Mouse (Mus musculus): Measurements from ENCODE around the gene Bmp2k. TPM values are rescaled to one million over a fixed set of nuclear protein-coding genes. Genes with fewer than 3 reads are reported as not detected.

The Bmp2k gene
- polyA plus RNA-seq, 1 experiment from 2014 or later: 11.8 TPM

DNA sequence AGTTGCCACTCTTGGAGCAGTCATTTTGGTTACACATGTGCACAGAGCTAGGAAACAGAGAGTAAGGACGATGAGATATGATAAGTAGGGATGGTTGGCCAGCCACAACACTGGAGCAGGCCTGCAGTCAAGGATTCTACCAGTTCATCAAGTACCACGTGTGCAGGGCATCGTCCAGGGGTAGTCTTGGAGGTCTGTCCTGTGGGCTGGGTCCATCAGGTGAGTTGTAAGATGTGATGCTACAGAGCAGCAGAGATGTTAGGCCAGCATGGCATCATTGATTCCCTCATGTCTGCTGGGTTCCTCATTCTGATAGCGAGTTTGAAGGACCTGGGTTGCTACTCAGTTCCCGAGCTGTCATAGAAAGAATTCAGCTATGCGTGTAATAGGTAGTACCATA, 87.6 kb downstream of the Bmp2k start:
- no peaks in the 10 kb centered on the region for H3K27me3 ChIP-seq (ENCODE audit: control insufficient read depth, insufficient read depth, low read length)
- H3K4me1 ChIP-seq (ENCODE audit: control insufficient read depth, insufficient read depth, low read length): no peaks in the 10 kb centered on the region
- no peak overlapping the region for H3K4me2 ChIP-seq (ENCODE audit: low read length)
- H3K36me3 ChIP-seq (ENCODE audit: control insufficient read depth, insufficient read depth, low read length): peaks cover 48% of the 10 kb centered on the region
- H3K9me3 ChIP-seq (ENCODE audit: control insufficient read depth, low read length): no peaks in the 10 kb centered on the region
- no peak overlapping the region for H3K4me3 ChIP-seq (replicated peaks; ENCODE audit: low read depth, low read length)
- no peak overlapping the region for H3K27ac ChIP-seq (replicated peaks; ENCODE audit: low read depth, low read length)
- 96% methylated on average over 6 of the region's 6 CpGs for WGBS
- no peak overlapping the region for H3K9ac ChIP-seq (replicated peaks; ENCODE audit: low read length)
- no peak for ATAC-seq (ENCODE audit: low FRiP score, low TSS enrichment)
- no peak for DNase-seq

GRCm38 (mm10) chr5:97087030-97087630, 89.6 kb downstream of the Bmp2k start:
- WGBS: 89% methylated on average over 24 of the region's 24 CpGs
- no peak overlapping the region for H3K4me2 ChIP-seq (ENCODE audit: low read length)
- H3K9me3 ChIP-seq (ENCODE audit: control insufficient read depth, low read length): no peaks in the 10 kb centered on the region
- no peaks in the 10 kb centered on the region for H3K4me1 ChIP-seq (ENCODE audit: control insufficient read depth, insufficient read depth, low read length)
- DNase-seq: no peak
- H3K4me3 ChIP-seq (replicated peaks; ENCODE audit: low read depth, low read length): no peak overlapping the region
- H3K27me3 ChIP-seq (ENCODE audit: control insufficient read depth, insufficient read depth, low read length): no peaks in the 10 kb centered on the region
- H3K9ac ChIP-seq (replicated peaks; ENCODE audit: low read length): no peak overlapping the region
- H3K36me3 ChIP-seq (ENCODE audit: control insufficient read depth, insufficient read depth, low read length): peaks cover 48% of the 10 kb centered on the region
- H3K27ac ChIP-seq (replicated peaks; ENCODE audit: low read depth, low read length): no peak overlapping the region
- no peak for ATAC-seq (ENCODE audit: low FRiP score, low TSS enrichment)

DNA sequence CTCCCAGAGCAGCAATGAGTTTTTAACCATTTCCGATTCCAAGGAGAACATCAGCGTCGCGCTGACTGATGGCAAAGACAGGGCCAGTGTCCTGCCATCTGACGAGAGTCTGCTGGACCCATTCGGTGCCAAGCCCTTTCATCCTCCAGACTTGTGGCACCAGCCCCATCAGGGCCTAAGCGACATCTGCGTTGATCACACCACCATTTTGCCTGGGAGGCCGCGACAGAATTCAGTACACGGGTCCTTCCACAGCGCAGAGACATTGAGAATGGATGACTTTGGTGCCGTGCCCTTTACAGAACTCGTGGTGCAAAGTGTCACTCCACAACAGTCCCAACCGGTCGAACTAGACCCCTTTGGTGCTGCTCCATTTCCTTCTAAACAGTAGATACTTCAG, 90.3 kb downstream of the Bmp2k start:
- H3K9ac ChIP-seq (replicated peaks; ENCODE audit: low read length): no peak overlapping the region
- ATAC-seq (ENCODE audit: low FRiP score, low TSS enrichment) (no peak), DNase-seq (no peak)
- H3K9me3 ChIP-seq (ENCODE audit: control insufficient read depth, low read length): no peaks in the 10 kb centered on the region
- H3K27me3 ChIP-seq (ENCODE audit: control insufficient read depth, insufficient read depth, low read length): no peaks in the 10 kb centered on the region
- H3K36me3 ChIP-seq (ENCODE audit: control insufficient read depth, insufficient read depth, low read length): peaks cover 45% of the 10 kb centered on the region
- H3K4me1 ChIP-seq (ENCODE audit: control insufficient read depth, insufficient read depth, low read length): no peaks in the 10 kb centered on the region
- H3K4me3 ChIP-seq (replicated peaks; ENCODE audit: low read depth, low read length): no peak overlapping the region
- 94% methylated on average over 16 of the region's 16 CpGs for WGBS
- no peak overlapping the region for H3K27ac ChIP-seq (replicated peaks; ENCODE audit: low read depth, low read length)
- no peak overlapping the region for H3K4me2 ChIP-seq (ENCODE audit: low read length)

DNA sequence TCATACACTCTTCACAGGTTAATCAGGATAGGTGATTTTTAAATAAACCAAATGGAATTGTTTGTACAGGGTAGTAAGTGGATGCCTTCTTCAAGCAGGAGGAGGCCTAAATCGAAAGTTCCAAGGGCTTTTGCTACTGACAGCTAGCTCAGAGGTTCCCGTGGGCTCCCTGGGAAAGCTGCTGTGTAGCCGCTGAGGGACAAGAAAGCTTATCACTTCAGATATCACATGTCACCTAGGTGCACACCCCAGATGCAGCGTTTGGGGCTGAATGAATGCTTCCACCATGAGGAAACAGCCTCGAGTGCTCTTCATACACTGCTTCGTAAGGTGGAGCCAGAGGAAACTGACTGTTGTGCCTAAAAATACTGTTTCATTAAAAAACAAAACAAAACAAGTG, 90.7 kb downstream of the Bmp2k start:
- Histone ChIP-seq H3K9ac (replicated peaks; ENCODE audit: low read length) (no peak overlapping the region), H3K27ac (replicated peaks; ENCODE audit: low read depth, low read length) (no peak overlapping the region), H3K4me3 (replicated peaks; ENCODE audit: low read depth, low read length) (no peak overlapping the region), H3K9me3 (ENCODE audit: control insufficient read depth, low read length) (no peaks in the 10 kb centered on the region), H3K4me2 (ENCODE audit: low read length) (no peak overlapping the region), H3K4me1 (ENCODE audit: control insufficient read depth, insufficient read depth, low read length) (no peaks in the 10 kb centered on the region), H3K36me3 (ENCODE audit: control insufficient read depth, insufficient read depth, low read length) (peaks cover 48% of the 10 kb centered on the region), H3K27me3 (ENCODE audit: control insufficient read depth, insufficient read depth, low read length) (no peaks in the 10 kb centered on the region)
- no peak for DNase-seq
- no peak for ATAC-seq (ENCODE audit: low FRiP score, low TSS enrichment)
- WGBS: 92% methylated on average over 6 of the region's 6 CpGs

DNA sequence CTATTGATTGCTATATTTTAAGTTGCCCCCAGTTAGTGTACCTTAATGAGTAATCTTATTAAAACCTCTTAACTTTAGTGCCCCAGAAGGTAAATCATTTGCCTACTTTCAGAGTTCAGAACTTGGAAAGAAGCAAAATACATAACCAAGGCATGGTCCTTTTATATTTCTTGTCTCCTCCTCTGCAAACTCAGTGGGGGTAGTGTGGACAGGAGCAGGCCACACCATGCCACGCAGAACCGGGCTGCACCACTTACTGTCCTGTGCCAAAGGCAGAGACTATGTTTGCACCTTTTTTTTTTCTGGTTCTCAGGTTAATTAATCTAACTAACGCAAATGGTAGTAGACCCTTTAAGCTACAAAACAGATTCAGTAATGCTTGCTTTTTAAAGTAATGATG, 91.9 kb downstream of the Bmp2k start:
- H3K27me3 ChIP-seq (ENCODE audit: control insufficient read depth, insufficient read depth, low read length): no peaks in the 10 kb centered on the region
- 93% methylated on average over 3 of the region's 3 CpGs for WGBS
- ATAC-seq (ENCODE audit: low FRiP score, low TSS enrichment): no peak

GRCm38 (mm10) chr5:97090034-97090784, 92.7 kb downstream of the Bmp2k start:
- Histone ChIP-seq H3K4me3 (replicated peaks; ENCODE audit: low read depth, low read length) (no peak overlapping the region), H3K9ac (replicated peaks; ENCODE audit: low read length) (no peak overlapping the region), H3K27me3 (ENCODE audit: control insufficient read depth, insufficient read depth, low read length) (no peaks in the 10 kb centered on the region), H3K36me3 (ENCODE audit: control insufficient read depth, insufficient read depth, low read length) (peaks cover 35% of the 10 kb centered on the region), H3K27ac (replicated peaks; ENCODE audit: low read depth, low read length) (no peak overlapping the region), H3K9me3 (ENCODE audit: control insufficient read depth, low read length) (no peaks in the 10 kb centered on the region), H3K4me2 (ENCODE audit: low read length) (no peak overlapping the region), H3K4me1 (ENCODE audit: control insufficient read depth, insufficient read depth, low read length) (no peaks in the 10 kb centered on the region)
- 66% methylated on average over 6 of the region's 6 CpGs for WGBS
- ATAC-seq (ENCODE audit: low FRiP score, low TSS enrichment): no peak
- no peak for DNase-seq

More for the DNA sequence above, 91.9 kb downstream of the Bmp2k start:
- Histone ChIP-seq H3K4me2 (ENCODE audit: low read length) (no peak overlapping the region), H3K9me3 (ENCODE audit: control insufficient read depth, low read length) (no peaks in the 10 kb centered on the region), H3K4me1 (ENCODE audit: control insufficient read depth, insufficient read depth, low read length) (no peaks in the 10 kb centered on the region), H3K36me3 (ENCODE audit: control insufficient read depth, insufficient read depth, low read length) (peaks cover 36% of the 10 kb centered on the region), H3K27ac (replicated peaks; ENCODE audit: low read depth, low read length) (no peak overlapping the region), H3K4me3 (replicated peaks; ENCODE audit: low read depth, low read length) (no peak overlapping the region), H3K9ac (replicated peaks; ENCODE audit: low read length) (no peak overlapping the region)
- no peak for DNase-seq

GRCm38 (mm10) chr5:97092970-97093369, 95.5 kb downstream of the Bmp2k start:
- DNase-seq (no peak), ATAC-seq (ENCODE audit: low FRiP score, low TSS enrichment) (no peak)
- H3K9ac ChIP-seq (replicated peaks; ENCODE audit: low read length): no peak overlapping the region
- no peaks in the 10 kb centered on the region for H3K27me3 ChIP-seq (ENCODE audit: control insufficient read depth, insufficient read depth, low read length)
- WGBS: 77% methylated on average over 8 of the region's 8 CpGs
- no peak overlapping the region for H3K4me3 ChIP-seq (replicated peaks; ENCODE audit: low read depth, low read length)
- H3K9me3 ChIP-seq (ENCODE audit: control insufficient read depth, low read length): no peaks in the 10 kb centered on the region
- H3K4me2 ChIP-seq (ENCODE audit: low read length): no peak overlapping the region
- H3K4me1 ChIP-seq (ENCODE audit: control insufficient read depth, insufficient read depth, low read length): no peaks in the 10 kb centered on the region
- H3K27ac ChIP-seq (replicated peaks; ENCODE audit: low read depth, low read length): no peak overlapping the region
- H3K36me3 ChIP-seq (ENCODE audit: control insufficient read depth, insufficient read depth, low read length): peaks cover 33% of the 10 kb centered on the region

GRCm38 (mm10) chr5:97095335-97095734, 97.8 kb downstream of the Bmp2k start:
- Histone ChIP-seq H3K27ac (replicated peaks; ENCODE audit: low read depth, low read length) (no peak overlapping the region), H3K4me1 (ENCODE audit: control insufficient read depth, insufficient read depth, low read length) (no peaks in the 10 kb centered on the region), H3K27me3 (ENCODE audit: control insufficient read depth, insufficient read depth, low read length) (no peaks in the 10 kb centered on the region), H3K36me3 (ENCODE audit: control insufficient read depth, insufficient read depth, low read length) (peaks cover 36% of the 10 kb centered on the region), H3K9ac (replicated peaks; ENCODE audit: low read length) (no peak overlapping the region), H3K4me2 (ENCODE audit: low read length) (no peak overlapping the region), H3K9me3 (ENCODE audit: control insufficient read depth, low read length) (no peaks in the 10 kb centered on the region), H3K4me3 (replicated peaks; ENCODE audit: low read depth, low read length) (no peak overlapping the region)
- ATAC-seq (ENCODE audit: low FRiP score, low TSS enrichment): no peak
- 73% methylated on average over 13 of the region's 13 CpGs for WGBS
- no peak for DNase-seq

GRCm38 (mm10) chr5:97097631-97098041, 100.1 kb downstream of the Bmp2k start:
- ATAC-seq (ENCODE audit: low FRiP score, low TSS enrichment) (no peak), DNase-seq (peak; percentile 17)
- H3K4me1 ChIP-seq (ENCODE audit: control insufficient read depth, insufficient read depth, low read length): no peaks in the 10 kb centered on the region
- no peaks in the 10 kb centered on the region for H3K9me3 ChIP-seq (ENCODE audit: control insufficient read depth, low read length)
- H3K36me3 ChIP-seq (ENCODE audit: control insufficient read depth, insufficient read depth, low read length): peaks cover 53% of the 10 kb centered on the region
- H3K4me3 ChIP-seq (replicated peaks; ENCODE audit: low read depth, low read length): no peak overlapping the region
- H3K4me2 ChIP-seq (ENCODE audit: low read length): no peak overlapping the region
- H3K27ac ChIP-seq (replicated peaks; ENCODE audit: low read depth, low read length): no peak overlapping the region
- no peaks in the 10 kb centered on the region for H3K27me3 ChIP-seq (ENCODE audit: control insufficient read depth, insufficient read depth, low read length)
- no peak overlapping the region for H3K9ac ChIP-seq (replicated peaks; ENCODE audit: low read length)
- WGBS: 68% methylated on average over 9 of the region's 9 CpGs
